Mouse (Mus musculus) midbrain, embryonic 13.5 days (tissue): ENCODE results near the gene Msrb2. TPM values are rescaled to one million over a fixed set of nuclear protein-coding genes. Genes with fewer than 3 reads are reported as not detected.

Experiments used
- ATAC-seq: fragments of 200-750 bp; cut with Nextera tagmentation; 2 replicates; pipeline ENCODE4 v1.8.0; 2017; ENCODE audit warnings: mild to moderate bottlenecking, moderate TSS enrichment, moderate library complexity
- H3K27ac ChIP-seq: fragments of 300-500 bp; sonication (generic); 2 replicates; pipeline ENCODE4 v1.5.1; 2015; ENCODE audit warnings: inconsistent platforms, mild to moderate bottlenecking, moderate library complexity
- H3K27me3 ChIP-seq: fragments of 300-500 bp; sonication (generic); 2 replicates; pipeline ENCODE4 v1.6.1; 2015; ENCODE audit warnings: mild to moderate bottlenecking, inconsistent platforms
- H3K36me3 ChIP-seq: fragments of 300-500 bp; sonication (generic); 2 replicates; pipeline ENCODE4 v1.6.1; 2015; ENCODE audit warnings: mild to moderate bottlenecking, inconsistent platforms
- H3K4me1 ChIP-seq: fragments of 300-500 bp; sonication (generic); replicated peaks from 2 replicates; pipeline ENCODE4 v1.6.1; 2015; ENCODE audit warnings: inconsistent platforms
- H3K4me2 ChIP-seq: fragments of 300-500 bp; sonication (generic); replicated peaks from 2 replicates; pipeline ENCODE4 v1.6.1; 2015; ENCODE audit warnings: moderate library complexity, mild to moderate bottlenecking, inconsistent platforms
- H3K4me3 ChIP-seq: fragments of 300-500 bp; sonication (generic); replicated peaks from 2 replicates; pipeline ENCODE4 v1.5.1; 2015; ENCODE audit warnings: mild to moderate bottlenecking, inconsistent platforms
- H3K9ac ChIP-seq: fragments of 300-500 bp; sonication (generic); replicated peaks from 2 replicates; pipeline ENCODE4 v1.6.1; 2015; ENCODE audit warnings: mild to moderate bottlenecking, inconsistent platforms
- H3K9me3 ChIP-seq: fragments of 300-500 bp; sonication (generic); 2 replicates; pipeline ENCODE4 v1.6.1; 2016; ENCODE audit warnings: mild to moderate bottlenecking, inconsistent platforms
- WGBS: fragments of 180-500 bp; shearing (Covaris S2); methylation state at CpG from one replicate; pipeline ENCODE4 v1.1.7; 2015; 5-methylcytosine and 5-hydroxymethylcytosine counted together
- polyA plus RNA-seq: library from polyadenylated mRNA; unstranded; fragments of >200 nt; fragmentation: Nextera tagmentation; extraction: Ambion mirVana; gene quantifications from 2 replicates; pipeline ENCODE4 v1.2.1, GENCODE M21; 2015

Msrb2 gene
- polyA plus RNA-seq, 1 experiment from 2014 or later, result 7.7 TPM

DNA sequence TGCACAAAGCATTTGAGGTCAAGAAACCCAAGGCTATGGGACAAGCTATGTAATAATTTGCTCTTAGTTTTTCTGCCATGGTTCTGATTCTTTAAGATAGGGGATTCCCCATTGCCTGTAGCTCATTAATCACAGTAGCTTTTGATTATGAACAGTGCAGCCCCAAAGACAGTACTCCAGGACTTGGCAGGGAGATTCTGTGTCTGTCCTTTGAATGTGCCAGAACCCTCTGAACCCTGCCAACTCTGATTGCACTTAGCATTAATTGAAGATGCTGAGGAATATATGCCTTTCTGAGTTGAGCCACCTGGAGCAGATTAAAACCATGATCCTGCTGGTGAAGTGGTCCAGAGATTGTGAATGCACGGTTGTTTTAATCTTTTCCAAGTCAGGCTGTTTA is 8.4 kb upstream of the Msrb2 start:
- Histone ChIP-seq H3K36me3 (no peaks in the 10 kb centered on the region), H3K27me3 (no peaks in the 10 kb centered on the region), H3K4me2 (no peak overlapping the region), H3K4me3 (no peak overlapping the region), H3K27ac (no peak overlapping the region), H3K9ac (no peak overlapping the region), H3K4me1 (no peaks in the 10 kb centered on the region), H3K9me3 (no peaks in the 10 kb centered on the region)
- ATAC-seq, result no peak
- 76% methylated on average over 1 of the region's 1 CpGs for WGBS

DNA sequence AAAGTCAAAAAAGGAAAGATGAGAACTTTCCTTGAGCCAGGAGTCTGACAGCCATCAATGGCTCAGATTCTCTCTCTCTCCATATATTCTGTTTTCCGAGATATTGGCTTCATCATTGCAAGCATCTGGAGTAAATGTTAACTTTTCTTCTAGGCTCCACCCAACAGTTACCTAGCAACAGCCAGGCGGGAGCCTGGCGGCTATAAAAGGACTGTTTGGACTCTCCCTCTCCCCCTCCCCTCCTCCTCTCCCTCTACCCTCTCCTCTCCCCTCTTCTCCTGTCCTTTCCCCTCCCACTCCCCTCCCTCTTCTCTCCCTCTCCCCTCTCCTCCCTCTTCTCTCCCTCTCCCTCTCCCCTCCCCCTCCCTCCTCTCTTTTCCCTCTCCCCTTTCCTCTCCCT is 4.8 kb upstream of the Msrb2 start:
- 12% methylated on average over 3 of the region's 3 CpGs for WGBS
- no peak for ATAC-seq

DNA sequence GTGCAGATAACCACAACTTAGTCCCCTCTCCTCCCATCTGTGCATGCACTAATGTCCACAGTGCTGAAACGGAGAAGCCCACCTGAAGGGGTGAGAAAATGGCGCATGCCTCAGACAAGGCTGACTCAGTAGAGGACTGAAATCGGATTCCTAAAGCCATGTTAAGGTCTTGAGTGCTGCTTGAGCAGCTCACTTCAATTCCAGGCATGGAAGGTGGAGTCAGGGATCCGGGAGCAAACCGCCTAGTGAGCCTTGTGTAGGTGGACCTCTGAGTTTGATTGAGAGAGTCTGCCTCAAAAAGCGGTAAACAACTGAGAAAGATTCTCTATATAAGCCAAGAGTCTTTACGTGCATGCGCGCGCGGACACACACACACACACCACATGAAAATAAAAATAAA is 4.1 kb upstream of the Msrb2 start:
- no peak for ATAC-seq
- no peak overlapping the region for H3K4me2 ChIP-seq

More for the DNA sequence above, 4.8 kb upstream of the Msrb2 start:
- H3K9ac ChIP-seq, result no peak overlapping the region
- 0 out of 2 replicates have a peak, but pooled peaks cover 5% of the 10 kb centered on the region for H3K27me3 ChIP-seq
- no peaks in the 10 kb centered on the region for H3K9me3 ChIP-seq
- no peak overlapping the region for H3K27ac ChIP-seq
- H3K4me3 ChIP-seq, result no peak overlapping the region
- H3K36me3 ChIP-seq, result no peaks in the 10 kb centered on the region
- 0 out of 2 replicates have a peak, but pooled peaks cover 3% of the 10 kb centered on the region for H3K4me1 ChIP-seq
- no peak overlapping the region for H3K4me2 ChIP-seq

DNA sequence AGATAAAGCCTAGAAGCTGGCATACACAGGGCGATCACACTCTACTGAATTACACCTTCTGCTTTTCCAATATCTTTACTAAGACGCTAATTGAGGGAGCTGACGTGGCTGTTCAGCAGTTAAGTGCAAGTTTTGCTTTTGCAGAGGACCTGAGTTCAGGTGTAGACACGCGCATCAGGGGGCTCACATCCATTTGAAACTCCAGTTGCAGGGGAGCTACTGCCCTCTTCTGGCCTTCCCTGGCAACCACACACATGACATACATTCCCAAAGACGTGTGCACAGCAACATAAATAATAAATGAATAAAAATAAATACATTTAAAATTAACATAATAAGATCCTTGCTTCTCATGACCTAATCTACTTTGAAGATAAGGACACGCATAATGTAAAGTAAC is 2.5 kb downstream of the Msrb2 start:
- H3K27ac ChIP-seq, result no peak overlapping the region
- no peaks in the 10 kb centered on the region for H3K9me3 ChIP-seq
- 89% methylated on average over 7 of the region's 7 CpGs for WGBS
- no peak overlapping the region for H3K4me2 ChIP-seq
- no peak overlapping the region for H3K4me3 ChIP-seq
- no peak overlapping the region for H3K9ac ChIP-seq
- ATAC-seq, result no peak
- H3K36me3 ChIP-seq, result no peaks in the 10 kb centered on the region
- 0 out of 2 replicates have a peak, but pooled peaks cover 5% of the 10 kb centered on the region for H3K27me3 ChIP-seq
- peaks cover 8% of the 10 kb centered on the region; the same call in 1 of the 2 replicates for H3K4me1 ChIP-seq

More for the DNA sequence above, 4.1 kb upstream of the Msrb2 start:
- H3K9me3 ChIP-seq, result no peaks in the 10 kb centered on the region
- no peak overlapping the region for H3K27ac ChIP-seq
- 0 out of 2 replicates have a peak, but pooled peaks cover 5% of the 10 kb centered on the region for H3K27me3 ChIP-seq
- WGBS, result 79% methylated on average over 11 of the region's 11 CpGs
- H3K4me3 ChIP-seq, result no peak overlapping the region
- H3K9ac ChIP-seq, result no peak overlapping the region
- H3K36me3 ChIP-seq, result no peaks in the 10 kb centered on the region
- H3K4me1 ChIP-seq, result peaks cover 8% of the 10 kb centered on the region; the same call in 1 of the 2 replicates

DNA sequence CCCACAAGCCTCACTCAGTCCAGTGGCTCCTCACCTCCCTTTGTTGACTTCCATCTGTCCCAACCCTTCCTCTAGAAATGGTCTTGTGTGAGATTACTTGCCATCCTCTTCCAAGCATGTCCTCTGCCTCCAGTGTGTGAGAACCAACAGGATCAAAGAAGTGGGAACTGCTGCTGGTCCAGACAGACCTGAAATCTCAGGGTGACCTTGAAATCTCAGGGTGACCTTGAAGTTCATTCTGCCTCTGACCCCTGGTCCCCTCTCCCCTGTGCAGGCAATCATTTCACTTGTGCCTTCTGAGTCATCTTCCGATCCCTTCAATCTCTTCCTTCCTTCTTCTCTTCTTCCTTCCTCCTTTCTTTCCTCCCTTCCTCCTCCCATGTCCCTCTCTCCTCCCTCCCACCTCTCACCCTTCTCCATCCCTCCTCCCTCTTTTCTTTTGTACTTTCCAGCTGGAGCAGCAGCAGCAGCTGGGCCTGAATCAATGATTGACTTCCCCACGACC is 9.3 kb downstream of the Msrb2 start:
- no peak overlapping the region for H3K4me2 ChIP-seq
- no peaks in the 10 kb centered on the region for H3K36me3 ChIP-seq
- H3K9me3 ChIP-seq, result no peaks in the 10 kb centered on the region
- ATAC-seq, result no peak
- no peak overlapping the region for H3K4me3 ChIP-seq
- no peak overlapping the region for H3K9ac ChIP-seq
- 51% methylated on average over 2 of the region's 2 CpGs for WGBS
- H3K27ac ChIP-seq, result no peak overlapping the region
- no peaks in the 10 kb centered on the region for H3K27me3 ChIP-seq
- 0 out of 2 replicates have a peak, but pooled peaks cover 3% of the 10 kb centered on the region for H3K4me1 ChIP-seq

DNA sequence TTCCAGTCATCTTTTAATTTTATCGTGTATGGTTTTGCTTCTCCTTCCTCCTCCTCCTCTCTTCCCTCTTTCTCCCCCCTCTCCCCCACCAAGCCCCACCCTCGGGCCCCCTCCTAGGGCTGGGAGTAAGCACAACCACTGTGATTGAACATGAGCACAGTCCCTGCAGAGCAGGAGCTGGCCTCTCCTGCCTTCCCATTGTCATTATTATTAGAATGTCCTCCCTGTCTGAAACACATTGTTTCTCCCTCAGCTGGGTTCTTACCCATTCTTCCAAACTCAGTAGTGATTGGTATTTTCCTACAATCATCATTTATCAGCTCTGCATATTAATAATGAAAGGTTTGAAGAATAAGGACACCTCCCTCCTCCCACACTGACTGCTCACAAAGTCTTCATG is 9.7 kb downstream of the Msrb2 start:
- no peak overlapping the region for H3K4me3 ChIP-seq
- ATAC-seq, result no peak
- no peak overlapping the region for H3K27ac ChIP-seq
- no peaks in the 10 kb centered on the region for H3K9me3 ChIP-seq
- H3K4me2 ChIP-seq, result no peak overlapping the region
- WGBS, result 16% methylated on average over 2 of the region's 2 CpGs
- H3K36me3 ChIP-seq, result no peaks in the 10 kb centered on the region
- H3K9ac ChIP-seq, result no peak overlapping the region
- 0 out of 2 replicates have a peak, but pooled peaks cover 3% of the 10 kb centered on the region for H3K4me1 ChIP-seq
- H3K27me3 ChIP-seq, result no peaks in the 10 kb centered on the region

DNA sequence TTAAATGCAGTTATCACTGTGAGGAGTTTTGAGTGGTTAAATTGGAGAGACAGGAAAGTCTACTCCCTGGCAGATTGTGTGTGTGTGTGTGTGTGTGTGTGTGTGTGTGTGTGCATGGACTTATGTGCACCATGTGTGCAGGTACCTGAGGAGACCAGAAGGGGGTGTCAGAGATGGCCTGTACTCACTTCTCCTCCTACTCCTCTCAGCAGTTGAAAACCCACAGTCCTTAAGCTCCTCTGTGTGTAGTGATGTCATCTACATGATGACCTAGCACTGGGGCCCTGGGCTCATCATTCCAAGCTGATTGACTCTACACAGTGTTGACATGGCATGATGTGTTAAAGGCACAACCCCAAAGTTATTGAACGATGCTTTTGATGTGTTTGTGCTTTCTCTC is 11.0 kb downstream of the Msrb2 start:
- Histone ChIP-seq H3K4me1 (0 out of 2 replicates have a peak, but pooled peaks cover 3% of the 10 kb centered on the region), H3K9me3 (no peaks in the 10 kb centered on the region), H3K4me3 (no peak overlapping the region), H3K4me2 (no peak overlapping the region), H3K36me3 (no peaks in the 10 kb centered on the region), H3K9ac (no peak overlapping the region), H3K27me3 (no peaks in the 10 kb centered on the region), H3K27ac (no peak overlapping the region)
- 0 out of 2 replicates have a peak, but pooled peaks have one; percentile 45 for ATAC-seq
- 89% methylated on average over 1 of the region's 1 CpGs for WGBS

DNA sequence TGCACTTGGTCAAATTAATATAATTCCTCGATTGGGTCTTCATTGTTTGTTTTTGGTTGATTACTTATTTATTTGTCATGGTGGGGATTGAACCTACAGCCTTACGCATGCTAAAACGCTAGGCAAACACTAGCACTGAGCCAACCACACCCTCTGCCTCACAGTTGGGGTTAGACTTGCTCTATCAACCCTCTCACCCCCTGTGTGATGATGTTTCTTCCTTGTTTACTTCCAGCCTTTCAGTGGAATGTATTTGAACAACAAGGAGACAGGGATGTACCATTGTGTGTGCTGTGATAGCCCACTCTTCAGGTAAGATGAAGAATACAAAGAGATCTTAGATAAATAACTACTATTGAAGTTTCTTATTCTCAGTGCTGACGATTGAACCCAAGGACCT is 11.8 kb downstream of the Msrb2 start:
- no peak overlapping the region for H3K4me3 ChIP-seq

DNA sequence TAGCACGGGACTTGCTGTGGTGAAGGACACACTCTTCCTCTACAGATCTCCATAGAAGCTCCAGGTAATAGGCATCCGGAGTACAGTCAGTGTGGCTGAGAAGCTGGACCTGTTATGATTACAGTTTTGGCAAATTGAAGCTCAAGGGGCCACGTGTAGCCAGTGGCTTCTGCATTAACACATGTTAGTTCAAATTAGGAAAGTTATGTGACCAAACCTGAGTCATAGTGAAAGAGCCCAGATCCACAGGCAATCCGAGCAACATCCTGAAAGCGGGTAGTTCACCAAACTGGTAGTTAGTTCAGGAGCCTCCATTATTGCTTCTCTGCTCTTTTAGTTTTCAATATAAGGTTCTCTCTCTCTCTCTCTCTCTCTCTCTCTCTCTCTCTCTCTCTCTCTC is 14.5 kb downstream of the Msrb2 start:
- Histone ChIP-seq H3K27ac (no peak overlapping the region), H3K27me3 (no peaks in the 10 kb centered on the region), H3K4me2 (no peak overlapping the region), H3K4me3 (no peak overlapping the region), H3K4me1 (peaks cover 8% of the 10 kb centered on the region; the same call in 1 of the 2 replicates), H3K36me3 (no peaks in the 10 kb centered on the region), H3K9me3 (no peaks in the 10 kb centered on the region), H3K9ac (no peak overlapping the region)
- 91% methylated on average over 5 of the region's 5 CpGs for WGBS
- ATAC-seq, result no peak

More for the DNA sequence above, 11.8 kb downstream of the Msrb2 start:
- Histone ChIP-seq H3K9ac (no peak overlapping the region), H3K9me3 (no peaks in the 10 kb centered on the region), H3K27ac (no peak overlapping the region), H3K4me2 (no peak overlapping the region), H3K36me3 (no peaks in the 10 kb centered on the region), H3K4me1 (0 out of 2 replicates have a peak, but pooled peaks cover 3% of the 10 kb centered on the region), H3K27me3 (no peaks in the 10 kb centered on the region)
- WGBS, result 70% methylated on average over 4 of the region's 4 CpGs
- ATAC-seq, result no peak

DNA sequence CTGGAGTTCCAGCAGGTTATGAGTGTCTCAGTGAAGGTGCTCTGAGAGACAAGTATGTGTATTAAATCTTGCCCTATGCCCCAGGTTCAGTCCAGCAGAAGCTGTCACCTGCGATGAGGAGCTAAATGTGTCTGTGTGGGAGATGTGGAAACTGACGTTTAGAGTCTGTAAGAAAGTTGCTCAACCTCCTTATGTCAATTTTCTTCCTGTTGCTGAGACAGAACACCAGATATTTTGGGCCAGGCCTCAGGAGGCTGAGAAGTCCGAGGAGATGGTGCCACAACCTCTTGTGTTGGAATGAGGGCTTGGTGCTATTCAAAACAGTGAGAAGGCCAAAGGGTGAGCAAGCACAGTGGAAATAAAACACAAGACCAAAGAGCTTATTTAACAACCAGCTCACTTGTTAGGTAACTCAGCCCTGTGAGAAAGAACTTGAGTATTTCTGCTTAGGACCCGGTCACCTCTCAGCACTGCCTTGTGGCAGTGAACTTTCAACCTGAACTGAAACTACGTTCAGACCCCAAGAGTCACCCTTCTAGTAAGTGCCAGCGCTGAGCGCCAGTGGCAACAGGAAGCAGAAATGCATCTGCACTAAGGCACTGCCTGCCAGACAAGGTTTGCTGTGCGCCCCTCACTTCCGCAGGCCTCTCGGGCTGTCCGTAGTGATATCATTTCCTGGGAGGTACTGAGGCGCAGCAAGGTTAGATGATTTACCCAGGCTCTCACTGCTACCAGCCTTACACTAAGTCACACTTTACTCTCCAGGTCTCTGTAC is 17.3 kb downstream of the Msrb2 start:
- no peak for ATAC-seq
- Histone ChIP-seq H3K4me1 (peaks cover 16% of the 10 kb centered on the region), H3K27ac (no peak overlapping the region), H3K4me3 (no peak overlapping the region), H3K27me3 (no peaks in the 10 kb centered on the region), H3K9me3 (no peaks in the 10 kb centered on the region), H3K9ac (no peak overlapping the region), H3K4me2 (no peak overlapping the region), H3K36me3 (no peaks in the 10 kb centered on the region)
- WGBS, result 90% methylated on average over 12 of the region's 12 CpGs

DNA sequence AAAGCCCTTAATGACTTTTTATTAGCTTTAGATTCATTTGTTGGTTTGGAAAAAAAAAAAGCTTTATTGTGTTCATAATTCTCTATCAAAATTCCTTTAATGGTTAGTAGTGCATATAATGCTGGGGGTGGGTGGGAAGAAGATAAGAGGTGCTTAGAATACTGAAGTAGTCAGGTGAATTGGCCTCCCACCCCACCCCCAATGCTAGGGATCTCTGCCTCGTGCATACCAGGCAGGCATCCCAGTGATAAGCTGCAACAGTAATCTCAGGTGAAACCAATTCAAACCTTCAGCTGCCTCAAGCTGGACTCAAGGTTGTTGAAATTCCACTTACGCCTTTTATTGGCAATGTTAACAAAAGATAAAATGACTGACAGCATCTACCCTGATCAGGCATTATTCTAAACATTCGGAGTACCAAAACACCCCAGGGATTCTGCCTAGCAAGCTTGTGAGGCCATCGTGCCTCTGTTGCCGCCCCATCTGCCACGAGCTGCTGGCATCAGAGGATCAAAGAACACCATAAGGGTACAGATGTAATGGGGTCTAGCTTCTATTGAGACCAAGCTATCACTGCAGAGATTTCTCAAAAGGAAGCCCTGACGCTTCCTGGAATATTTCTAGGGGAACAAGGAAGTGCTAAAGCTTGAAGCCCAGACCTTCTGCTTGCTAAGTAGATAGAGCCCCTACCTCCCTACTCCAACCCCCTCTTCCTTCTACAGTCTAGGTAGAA is 19.3 kb downstream of the Msrb2 start:
- ATAC-seq, result no peak
- no peak overlapping the region for H3K9ac ChIP-seq
- WGBS, result 39% methylated on average over 7 of the region's 7 CpGs

DNA sequence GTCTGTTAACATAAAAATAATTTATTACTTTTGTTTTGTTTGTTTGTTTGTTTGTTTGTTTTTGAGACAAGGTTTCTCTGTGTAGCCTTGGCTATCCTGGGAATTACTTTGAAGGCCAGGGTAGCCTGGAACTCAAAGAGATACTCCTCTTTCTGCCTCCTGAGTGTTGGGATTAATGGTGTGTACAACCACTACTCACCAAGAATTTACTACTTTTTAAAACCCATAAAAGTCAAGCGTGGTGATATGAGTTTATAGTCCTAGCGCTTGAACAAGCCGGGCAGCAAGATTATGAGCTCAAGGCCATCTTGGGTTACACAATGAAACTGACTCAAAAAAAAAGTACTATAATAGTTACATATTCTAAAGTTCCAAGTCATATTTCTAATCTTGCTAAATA is 20.4 kb downstream of the Msrb2 start:
- Histone ChIP-seq H3K4me2 (no peak overlapping the region), H3K9me3 (no peaks in the 10 kb centered on the region), H3K4me3 (no peak overlapping the region), H3K27me3 (no peaks in the 10 kb centered on the region), H3K9ac (no peak overlapping the region), H3K4me1 (peaks cover 16% of the 10 kb centered on the region), H3K36me3 (no peaks in the 10 kb centered on the region), H3K27ac (no peak overlapping the region)
- 89% methylated on average over 3 of the region's 3 CpGs for WGBS
- no peak for ATAC-seq

More for the DNA sequence above, 19.3 kb downstream of the Msrb2 start:
- peaks cover 16% of the 10 kb centered on the region for H3K4me1 ChIP-seq
- no peak overlapping the region for H3K4me2 ChIP-seq
- H3K27me3 ChIP-seq, result no peaks in the 10 kb centered on the region
- no peak overlapping the region for H3K4me3 ChIP-seq
- no peak overlapping the region for H3K27ac ChIP-seq
- H3K9me3 ChIP-seq, result no peaks in the 10 kb centered on the region
- H3K36me3 ChIP-seq, result no peaks in the 10 kb centered on the region
